Comparison of ENCODE assay signal across 8 mouse cellular contexts in the genomic region with DNA sequence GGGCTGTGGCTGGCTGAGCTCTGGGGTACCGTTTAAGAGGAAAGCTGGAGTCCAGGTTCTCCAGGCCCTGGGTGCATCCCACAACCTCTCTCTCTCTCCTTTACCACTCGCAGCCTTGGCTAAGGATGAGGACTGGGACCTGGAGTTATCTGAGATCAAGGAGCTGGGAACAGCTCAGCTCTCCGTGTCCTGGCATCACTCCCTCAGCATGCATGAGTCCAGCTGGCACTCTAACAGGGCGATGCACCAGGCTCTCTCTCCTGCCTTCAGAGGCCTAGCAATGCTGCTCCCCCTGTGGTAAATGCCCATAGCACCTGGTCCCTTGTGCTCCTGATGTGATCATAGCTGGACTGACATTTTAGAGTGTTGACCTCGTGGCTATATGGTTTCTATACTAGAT. TPM values are rescaled to one million over a fixed set of nuclear protein-coding genes. Genes with fewer than 3 reads are reported as not detected.
A peak's percentile ranks its signal among the peaks of the same experiment; 100 is the strongest.
DNase-seq lines count a peak whose midpoint lies in the region; ATAC-seq lines count a peak whose summit lies in the region.
"Had no signal": no experiment of that assay in that cellular context is flagged by ENCODE, and none has a peak within 500 bp of the region (broad histone marks: within the 10 kb centered on the region; RNA-seq: fewer than 3 reads in every experiment).

No protein-coding gene starts in this region.

- H3K36me3 ChIP-seq in neural tube, embryonic 13.5 days: peaks cover 50% of the 10 kb centered on the region

- peak; percentile 57 to 65 for DNase-seq in heart, postnatal 10 days
- no peak for DNase-seq in heart, adult 9 months (ENCODE audit: low spot score in 2 of 2)
- no peak for DNase-seq in neural tube, embryonic 10.5 days (ENCODE audit: extremely low spot score, low spot score)
- DNase-seq in cerebellum, adult 9-10 months: peak; percentile 94
- DNase-seq in skeletal muscle tissue, adult 2 months (ENCODE audit: low read depth, low spot score): peak; percentile 77
- no peak for DNase-seq in thymus, postnatal 0 days (ENCODE audit: low spot score)

- H3K4me2 ChIP-seq in neural tube, embryonic 13.5 days: no peak overlapping the region
- H3K4me2 ChIP-seq: liver, embryonic 11.5 days had no signal

- H3K4me3 ChIP-seq in neural tube, embryonic 13.5 days: no peak overlapping the region

- no peaks in the 10 kb centered on the region for H3K9me3 ChIP-seq in neural tube, embryonic 13.5 days

- no peak overlapping the region for H3K9ac ChIP-seq in neural tube, embryonic 13.5 days

- 0 out of 2 replicates have a peak overlapping the region, but pooled peaks have one; percentile 28 for H3K27ac ChIP-seq in neural tube, embryonic 13.5 days (replicated peaks)

- peaks cover 84% of the 10 kb centered on the region for H3K4me1 ChIP-seq in neural tube, embryonic 13.5 days (replicated peaks)

- ATAC-seq in neural tube, embryonic 13.5 days (ENCODE audit: low read depth): no peak

- H3K27me3 ChIP-seq in neural tube, embryonic 13.5 days: no peaks in the 10 kb centered on the region

- 86% methylated on average over 5 of the region's 5 CpGs for WGBS in neural tube, embryonic 13.5 days

- intact Hi-C loops in heart, postnatal 10 days (cut with DNase I): loop anchor here (2.0 to 5.0 kb wide), 2 partner anchors 14 to 36 kb away; no protein-coding TSS in a partner anchor

RNA-seq across cellular contexts. Expression of gene Litaf, which starts 5.2 kb away (rescaled TPM):
- total RNA-seq in heart, postnatal 10 days (2021): 10 to 100 TPM; 39.9 to 42.8 TPM
- 41.2 and 41.5 TPM in 2 replicates for polyA plus RNA-seq in neural tube, embryonic 13.5 days (2015; fragmentation: Nextera tagmentation; extraction: Ambion mirVana)
- polyA plus RNA-seq in thymus, postnatal 0 days (2015; fragmentation: Nextera tagmentation; extraction: Ambion mirVana): 36.7 and 38.5 TPM in 2 replicates

RNA-seq across cellular contexts. Expression of gene Snn, which starts 10.4 kb away (rescaled TPM):
- total RNA-seq in heart, postnatal 10 days (2021): 10 to 100 TPM; 45.9 to 47.7 TPM
- polyA plus RNA-seq in neural tube, embryonic 13.5 days (2015; fragmentation: Nextera tagmentation; extraction: Ambion mirVana): 123 and 124 TPM in 2 replicates
- 46.4 and 51.8 TPM in 2 replicates for polyA plus RNA-seq in thymus, postnatal 0 days (2015; fragmentation: Nextera tagmentation; extraction: Ambion mirVana)

Comparison
In these comparisons a context has a peak if more than half of its experiments do, and no peak if none do; other contexts are left out.
1. DNase-seq: peak in heart, postnatal 10 days (2 of 2), cerebellum, adult 9-10 months (single experiment) and skeletal muscle tissue, adult 2 months (single experiment); none in heart, adult 9 months (0 of 2), neural tube, embryonic 10.5 days (single experiment) and thymus, postnatal 0 days (single experiment).